Mouse (Mus musculus) hindlimb bud, embryonic 11.5 days (tissue): Measurements from ENCODE around the gene Nlrp3.
"Not testable (repeated sequence)": the region's sequence is repeated elsewhere in the genome, so short reads cannot be mapped to it uniquely, and the experiment has no call there.

ENCODE experiments used
- DNase-seq: peaks from one replicate; pipeline ENCODE4 v3.0.0-alpha.2; 2012; ENCODE audit warnings: low read depth, low spot score; ENCODE audit errors: extremely low spot score

The Nlrp3 gene

DNA sequence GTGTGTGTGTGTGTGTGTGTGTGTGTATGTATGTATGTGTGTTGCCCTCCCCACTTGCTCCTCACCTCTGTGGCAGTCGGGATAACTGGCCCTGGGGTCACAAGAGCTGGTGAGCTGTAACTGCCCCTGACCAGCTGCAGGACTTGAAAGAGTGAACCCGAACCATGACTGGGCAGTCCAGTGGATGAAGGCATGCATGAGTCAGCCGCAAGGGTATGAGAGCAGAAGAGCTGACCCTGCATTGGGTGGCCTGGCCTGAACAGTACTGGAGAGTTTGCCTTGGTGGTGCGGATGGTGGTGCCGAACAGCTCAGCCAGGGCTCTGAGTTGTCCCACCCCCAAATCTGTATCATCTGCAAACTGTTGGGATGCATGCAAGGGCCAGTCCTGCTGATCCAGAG lies 9.8 kb upstream of the Nlrp3 start:
- DNase-seq: no peak

DNA sequence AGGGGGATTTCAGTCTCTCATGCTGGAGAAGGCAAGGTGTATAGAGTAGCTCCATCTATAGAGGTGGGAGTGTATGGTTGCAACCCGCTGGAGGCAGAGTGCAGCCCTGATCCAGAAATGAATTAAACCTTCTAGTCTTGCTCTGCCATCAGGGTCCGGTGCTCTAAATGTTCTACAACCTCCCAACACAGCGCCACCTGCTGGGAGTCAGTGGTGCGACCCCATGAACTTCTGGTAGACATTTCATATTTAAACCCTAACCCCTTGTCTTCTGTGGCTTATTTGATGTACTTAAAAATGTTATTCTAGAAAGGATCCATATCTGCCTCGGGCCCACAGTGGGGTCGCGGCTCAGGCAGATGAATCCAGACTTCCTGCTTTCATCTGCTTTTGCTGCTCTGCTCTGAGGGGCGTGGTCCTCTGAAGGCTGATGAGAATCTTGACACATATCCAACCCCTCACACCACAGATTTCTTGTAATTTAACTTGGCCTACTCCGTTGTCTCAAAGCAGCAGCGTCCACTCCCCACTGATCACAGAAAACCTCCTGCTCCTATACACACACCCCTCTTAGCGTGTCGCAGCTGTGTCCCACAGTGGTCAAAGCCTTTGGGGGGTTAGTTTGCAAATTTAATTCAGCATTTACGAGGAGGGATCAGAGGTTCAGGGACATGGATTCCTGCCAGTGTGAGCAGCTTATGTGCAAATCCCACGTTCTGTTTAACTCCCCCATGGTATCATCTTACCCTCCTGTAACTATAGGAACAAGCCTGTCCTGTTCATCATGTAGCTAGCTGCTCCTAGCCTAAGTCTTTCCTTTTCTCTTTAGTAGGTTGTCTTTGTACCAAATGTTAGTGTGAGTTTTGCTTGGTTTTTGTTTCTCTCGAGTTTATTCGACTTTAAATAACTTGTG lies 3.9 kb upstream of the Nlrp3 start:
- no peak for DNase-seq

DNA sequence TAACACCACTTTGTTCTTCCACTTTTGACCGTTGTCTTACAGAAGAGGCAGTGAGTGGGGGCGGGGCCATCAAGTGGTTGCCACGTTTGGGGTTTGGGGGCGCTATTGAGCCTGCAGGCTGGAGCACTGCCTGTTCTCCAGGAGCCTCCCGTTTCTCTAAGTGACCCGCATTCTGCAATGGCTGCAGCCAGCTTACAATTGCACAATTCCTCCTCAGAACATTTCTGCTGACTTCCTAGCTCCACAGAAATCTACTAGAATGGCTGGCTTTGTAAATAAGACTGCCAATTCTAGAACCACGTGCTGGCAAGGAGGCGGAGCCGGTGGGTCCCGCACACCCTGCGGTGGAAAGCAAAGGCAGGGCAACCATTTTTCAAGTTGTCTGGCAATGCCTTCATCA lies 3.0 kb upstream of the Nlrp3 start:
- no peak for DNase-seq

DNA sequence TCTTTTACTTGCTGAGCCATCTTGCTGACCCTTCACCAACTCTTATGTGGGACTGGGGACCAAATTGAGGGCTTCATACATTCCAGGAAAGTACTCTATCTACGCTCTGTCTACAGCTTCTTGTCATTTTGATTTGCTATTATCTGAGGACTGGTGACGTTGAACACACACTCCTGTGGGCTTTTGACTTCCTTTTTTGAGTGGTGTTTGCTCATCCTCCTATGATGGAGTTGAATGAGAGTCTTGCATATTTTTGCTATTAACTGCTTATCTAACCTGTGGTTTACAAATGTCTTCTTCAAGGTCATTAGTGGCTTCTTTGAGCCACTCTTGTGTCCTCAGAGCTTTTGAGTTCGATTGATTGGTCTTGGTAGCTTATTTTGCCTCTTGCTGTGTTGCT lies 1.2 kb upstream of the Nlrp3 start:
- no peak for DNase-seq

DNA sequence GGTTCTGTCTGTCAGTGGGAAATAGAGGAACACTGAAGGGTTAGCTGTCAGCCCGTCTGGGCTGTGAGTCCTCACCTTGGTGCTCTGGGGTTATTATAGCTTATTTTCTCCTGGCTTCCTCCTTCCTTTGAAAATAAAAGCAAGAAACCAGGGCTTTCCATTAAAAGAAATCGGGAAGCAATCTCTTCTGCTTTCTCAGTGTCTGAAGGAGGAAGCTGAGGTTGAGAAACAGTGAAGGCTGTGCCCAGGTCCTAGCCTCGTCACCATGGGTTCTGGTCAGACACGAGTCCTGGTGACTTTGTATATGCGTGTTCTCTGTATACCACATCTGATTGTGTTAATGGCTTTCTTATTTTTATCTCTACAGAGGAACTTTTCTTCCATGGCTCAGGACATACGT lies 1.1 kb downstream of the Nlrp3 start:
- no peak for DNase-seq

DNA sequence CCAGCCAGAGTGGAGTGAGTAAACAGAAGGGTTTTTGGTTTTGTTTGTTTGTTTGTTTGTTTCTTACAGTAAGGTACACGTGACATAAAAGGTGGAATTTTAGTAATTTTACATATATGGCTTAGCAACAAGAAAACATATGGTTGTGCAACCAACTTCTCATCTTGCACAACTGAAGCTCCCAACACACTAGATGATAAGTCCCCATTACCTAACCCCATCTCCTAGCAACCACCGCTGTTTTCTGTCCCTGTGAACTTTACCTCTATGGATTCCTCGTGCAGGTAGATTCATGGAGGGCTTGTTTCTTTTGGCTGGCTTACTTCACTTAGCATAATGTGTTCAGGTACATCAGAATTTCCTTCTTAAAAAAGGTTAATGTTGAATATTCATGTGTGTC lies 2.0 kb downstream of the Nlrp3 start:
- no peak for DNase-seq

DNA sequence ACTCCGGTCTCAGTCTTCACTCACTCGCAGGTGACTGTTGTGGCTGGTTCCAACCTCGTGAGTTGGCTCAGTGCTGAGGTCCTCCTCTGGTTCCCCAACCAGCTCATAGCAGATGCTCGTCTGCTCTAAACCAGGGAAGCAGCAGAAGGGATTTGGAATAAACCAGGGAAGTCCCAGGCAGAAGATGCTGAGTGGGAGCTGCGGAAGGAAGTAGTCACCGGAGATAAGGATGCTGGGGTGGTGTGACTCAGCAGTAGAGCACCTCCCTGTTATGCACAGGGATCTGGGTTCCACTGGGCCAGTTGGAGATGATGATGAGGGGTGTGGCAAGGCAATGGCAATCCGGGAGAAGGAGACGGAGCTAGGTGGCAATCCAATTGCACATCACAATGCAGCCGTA lies 2.6 kb downstream of the Nlrp3 start:
- no peak for DNase-seq

DNA sequence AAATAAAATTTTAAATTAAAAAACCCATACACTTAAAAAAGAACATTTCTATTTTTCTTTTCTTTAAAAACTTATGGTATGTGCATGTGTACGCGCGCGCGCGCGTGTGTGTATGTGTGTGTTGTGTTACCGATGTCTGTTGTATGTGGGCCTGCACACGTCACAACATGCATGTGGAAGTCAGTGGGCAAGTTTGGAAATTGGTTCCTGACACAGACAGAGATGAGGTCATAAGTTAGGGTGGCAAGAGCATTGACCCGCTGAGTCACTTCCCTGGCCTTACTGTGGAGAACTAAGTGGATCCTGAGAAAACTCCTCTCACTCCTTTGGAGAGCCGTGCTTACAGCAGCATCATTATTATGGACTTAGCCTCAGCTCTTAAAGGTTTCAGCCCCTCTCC lies 12.8 kb downstream of the Nlrp3 start:
- DNase-seq: no peak

DNA sequence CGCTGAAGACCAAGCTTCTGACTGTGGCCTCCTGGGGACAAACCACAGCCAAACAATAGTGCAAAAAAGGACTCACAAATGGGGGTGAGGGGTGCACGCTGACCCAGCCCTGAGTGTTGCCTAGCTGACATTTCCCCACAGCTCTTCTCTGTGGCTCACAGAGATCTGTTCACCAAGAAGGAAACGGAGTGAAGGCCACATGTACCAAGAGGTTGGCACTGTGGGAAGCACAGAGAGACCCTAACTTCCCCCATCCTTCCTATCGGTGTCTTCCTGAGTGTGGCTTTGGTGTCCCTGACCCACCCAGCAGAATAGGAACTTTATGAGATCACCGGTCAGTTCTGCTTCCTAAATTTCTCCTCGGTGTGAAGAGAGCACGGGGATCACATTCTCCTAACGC lies 13.2 kb downstream of the Nlrp3 start:
- no peak for DNase-seq

DNA sequence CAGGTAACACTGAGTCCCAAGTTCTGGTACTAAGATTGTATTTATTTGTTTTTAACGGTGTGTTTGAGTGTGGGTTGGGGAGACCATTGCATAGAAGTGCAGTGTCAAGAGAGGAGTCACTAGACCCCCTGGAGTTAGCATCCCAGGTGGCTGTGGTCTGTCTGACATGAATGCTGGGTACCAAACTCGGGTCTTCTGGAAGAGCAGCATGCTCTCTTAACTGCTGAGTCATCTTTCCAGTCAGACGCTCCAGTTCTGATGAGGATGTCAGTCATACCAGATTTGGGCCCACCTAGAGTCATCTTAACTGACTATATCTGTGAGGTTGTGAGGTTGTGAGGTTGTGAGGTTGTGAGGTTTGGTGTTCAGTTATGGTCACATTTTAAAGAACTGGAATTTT lies 19.5 kb downstream of the Nlrp3 start:
- DNase-seq: no peak

DNA sequence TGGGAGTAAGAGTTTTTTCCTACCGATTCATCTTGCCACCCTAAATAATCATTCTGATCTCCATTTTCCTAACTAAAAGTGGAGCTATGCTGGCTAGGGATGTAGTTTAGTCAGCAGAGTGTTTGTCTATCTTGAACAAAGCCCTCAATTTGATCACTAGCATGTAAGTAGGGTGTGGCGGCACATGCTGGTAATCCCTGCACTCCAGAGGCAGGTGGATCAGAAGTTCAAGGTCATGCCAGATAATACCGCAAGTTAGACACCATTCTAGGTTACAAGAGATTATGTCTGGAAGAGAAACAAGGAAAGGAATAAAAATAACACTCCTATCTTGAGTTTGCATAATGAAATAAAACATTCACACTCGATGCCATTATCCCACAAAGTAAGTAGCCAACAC lies 21.0 kb downstream of the Nlrp3 start:
- DNase-seq: no peak

DNA sequence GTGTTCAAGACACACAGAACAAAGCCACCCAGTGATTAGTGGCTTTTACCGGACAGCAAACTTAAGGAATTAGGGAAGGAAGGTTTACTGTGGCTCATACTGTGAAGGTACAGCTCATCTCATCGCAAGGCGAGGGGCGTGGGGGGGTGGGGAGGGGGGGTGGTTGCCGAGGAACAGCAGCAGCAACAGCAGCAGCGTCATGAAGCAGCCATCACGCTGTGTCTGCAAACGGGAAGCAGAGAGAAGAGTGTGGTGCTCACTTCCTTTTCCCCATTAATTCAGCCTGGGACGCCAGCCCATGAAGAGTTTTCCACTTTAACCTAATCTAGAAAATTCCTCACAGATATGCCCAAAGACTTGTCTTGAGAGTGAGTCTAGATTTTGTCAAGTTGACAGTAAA lies 21.5 kb downstream of the Nlrp3 start:
- DNase-seq: no peak

DNA sequence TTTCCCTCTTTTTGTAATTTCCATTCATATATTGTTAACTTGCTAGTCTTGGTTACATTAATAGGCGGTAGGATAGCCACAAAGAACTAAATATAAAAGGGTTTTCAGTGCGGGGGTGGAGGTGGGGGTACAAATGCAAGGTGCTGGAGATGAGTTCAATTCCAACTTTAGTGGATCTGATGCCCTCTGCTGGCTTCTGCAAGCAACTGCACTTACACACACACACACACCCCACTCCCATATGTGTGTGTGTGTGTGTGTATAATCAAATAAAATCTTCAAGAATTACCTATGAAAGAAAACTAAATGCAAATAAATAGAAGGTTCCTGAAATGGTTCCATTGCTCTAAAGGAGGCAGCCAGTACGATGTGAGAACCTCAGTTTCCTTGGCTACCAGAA lies 27.9 kb downstream of the Nlrp3 start:
- DNase-seq: no peak

DNA sequence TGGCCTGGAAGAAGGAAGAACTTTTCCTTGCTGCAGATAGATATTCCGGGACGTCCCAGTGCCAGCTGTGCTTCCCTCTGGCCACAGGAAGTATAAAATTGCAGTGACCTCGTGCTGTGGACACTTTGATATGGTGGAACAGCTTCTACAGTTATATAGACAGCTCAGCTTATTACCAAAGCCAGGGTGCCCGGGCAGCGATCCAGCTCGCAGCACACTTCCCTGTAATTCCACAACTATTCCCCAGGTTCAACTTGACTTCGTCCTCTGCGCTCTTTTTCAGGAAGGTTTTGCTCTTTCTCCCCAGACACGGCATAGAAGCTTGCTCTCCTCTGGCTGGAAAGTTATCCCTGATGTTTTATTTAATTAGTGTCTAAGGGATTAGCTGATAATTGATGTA lies 34.4 kb downstream of the Nlrp3 start:
- no peak for DNase-seq

DNA sequence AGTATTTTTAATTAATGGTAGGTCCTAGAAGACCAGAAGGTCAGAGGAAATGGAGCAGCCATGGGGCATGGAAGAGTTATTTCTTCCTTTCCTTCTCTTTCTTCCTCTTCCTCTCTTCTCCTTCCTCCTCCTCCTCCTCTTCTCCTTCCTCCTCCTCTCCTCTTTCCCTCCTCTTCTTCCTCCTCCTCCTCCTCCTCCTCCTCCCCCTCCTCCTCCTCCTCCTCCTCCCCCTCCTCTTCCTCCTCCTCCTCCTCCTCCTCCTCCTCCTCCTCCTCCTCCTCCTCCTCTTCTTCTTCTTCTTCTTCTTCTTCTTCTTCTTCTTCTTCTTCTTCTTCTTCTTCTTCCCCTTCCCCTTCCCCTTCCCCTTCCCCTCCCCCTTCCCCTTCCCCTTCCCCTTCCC lies 34.8 kb downstream of the Nlrp3 start, which contains the start of gene Olfr222:
Gene Olfr222 (minus strand): TSS at position 101 of the 400 bp plus-strand sequence.
- not testable (repeated sequence) for DNase-seq

DNA sequence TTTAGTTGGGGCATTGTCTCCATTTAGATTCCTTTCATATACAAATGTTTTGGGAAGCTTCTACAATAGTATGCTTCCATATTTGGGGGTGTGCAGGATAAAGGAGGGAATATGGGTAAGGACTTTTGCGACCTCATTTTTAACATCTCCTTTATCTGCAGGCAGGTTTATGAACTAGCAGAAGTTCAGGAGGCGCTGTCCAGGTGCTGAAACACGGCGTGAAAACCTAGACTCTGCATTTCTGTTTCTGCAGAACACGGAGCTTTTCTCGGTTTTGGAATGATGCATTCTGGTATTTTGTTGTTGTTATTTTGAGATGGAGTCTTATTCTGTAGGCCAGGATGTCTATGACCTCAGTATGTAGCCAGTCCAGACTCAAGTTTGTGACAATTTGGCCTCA lies 43.2 kb downstream of the Nlrp3 start:
- DNase-seq: no peak

DNA sequence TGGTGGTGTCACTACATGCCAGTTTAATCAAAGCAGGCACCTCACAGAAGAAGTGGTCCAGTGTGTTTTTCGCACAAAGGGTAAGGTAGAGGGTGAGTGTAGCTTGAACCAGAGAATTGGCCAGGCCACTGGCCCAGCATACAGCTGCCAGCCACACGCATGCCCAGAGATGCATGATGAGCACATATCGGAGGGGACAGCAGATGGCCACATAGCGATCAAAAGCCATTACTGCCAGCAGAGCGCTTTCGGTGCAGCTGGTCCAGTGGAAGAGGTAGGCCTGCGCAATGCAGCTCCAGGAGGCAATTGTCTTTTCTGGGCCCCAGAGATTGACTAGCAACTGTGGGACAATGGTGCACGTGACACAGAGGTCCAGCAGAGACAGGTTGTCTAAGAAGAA lies 48.1 kb downstream of the Nlrp3 start:
- no peak for DNase-seq

DNA sequence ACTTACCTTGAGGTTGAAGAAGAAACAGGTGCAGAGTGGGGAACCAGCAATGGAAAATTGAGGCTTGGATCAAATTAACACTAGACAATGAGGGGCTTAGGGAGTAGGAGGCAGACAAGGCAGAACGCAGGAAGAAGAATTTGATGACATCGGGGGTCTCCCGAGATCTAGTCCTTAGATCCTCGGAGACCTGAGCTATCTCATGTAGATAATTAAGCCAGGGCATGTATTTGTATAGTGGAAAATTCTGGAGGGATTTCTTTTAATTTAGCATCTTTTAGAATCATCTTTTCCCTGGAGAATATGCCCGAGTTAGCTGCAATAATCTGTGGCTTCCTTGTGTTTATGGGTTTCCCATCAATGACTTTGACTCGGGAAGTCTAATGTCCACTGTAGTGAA lies 51.8 kb downstream of the Nlrp3 start, which contains the start of gene Olfr223:
Gene Olfr223 (minus strand): TSS at position 101 of the 400 bp plus-strand sequence.
- DNase-seq: no peak

DNA sequence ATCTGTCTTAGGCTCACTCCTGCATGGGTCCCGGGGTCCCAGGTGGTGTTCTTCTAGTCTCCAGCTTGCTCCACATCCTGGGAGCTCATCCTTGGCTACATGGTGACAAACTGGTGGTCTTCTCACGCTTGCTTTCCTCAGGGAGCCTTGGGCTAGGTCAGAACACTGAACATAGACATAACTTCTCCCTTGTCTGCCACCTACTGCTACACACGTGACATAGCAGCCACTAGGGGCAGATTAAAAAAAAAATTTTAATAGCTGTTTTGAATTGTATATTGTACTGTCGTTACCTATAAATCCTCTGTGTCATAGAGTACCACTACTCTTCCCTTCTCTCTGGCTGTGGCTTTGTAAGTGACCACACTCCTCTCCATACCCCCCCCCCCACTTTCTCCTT lies 54.7 kb downstream of the Nlrp3 start:
- DNase-seq: no peak

DNA sequence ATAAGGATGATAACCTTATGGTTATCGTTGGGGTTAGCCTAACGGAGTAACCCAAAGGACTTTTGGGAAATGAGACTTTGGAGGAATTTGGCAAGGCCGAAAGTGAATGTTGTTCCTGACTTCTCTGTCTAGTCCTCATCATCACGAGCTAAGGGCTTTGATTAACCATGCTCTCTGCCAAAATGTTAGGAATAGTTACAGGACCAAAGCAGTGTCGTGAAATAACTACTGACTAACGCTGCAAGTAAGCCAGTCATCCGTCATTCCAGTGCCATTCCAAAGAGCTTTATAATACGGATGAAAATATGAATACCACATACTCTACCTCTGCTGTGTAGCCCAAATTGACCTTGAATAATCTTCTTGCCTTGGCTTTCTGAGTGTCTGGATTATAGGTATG lies 55.6 kb downstream of the Nlrp3 start:
- no peak for DNase-seq

DNA sequence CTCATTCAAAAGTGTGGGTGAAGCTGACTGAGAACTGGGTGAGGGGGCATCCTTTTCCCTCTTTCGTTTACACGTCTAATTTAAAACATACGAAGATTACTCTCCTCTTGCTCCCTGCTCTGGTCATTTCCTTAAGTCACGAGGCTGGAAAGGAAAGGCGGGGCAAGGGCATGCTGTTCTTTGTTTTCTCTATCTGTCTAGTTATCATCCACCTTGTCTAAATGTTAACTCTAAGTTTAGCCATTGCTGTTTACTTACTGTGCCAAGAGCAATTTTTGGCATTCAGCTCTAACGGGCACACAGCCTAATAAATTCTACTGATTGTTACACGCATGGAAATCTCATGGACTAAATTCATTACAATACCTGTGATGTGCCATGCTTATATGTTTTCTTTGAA lies 57.8 kb downstream of the Nlrp3 start:
- DNase-seq: no peak

DNA sequence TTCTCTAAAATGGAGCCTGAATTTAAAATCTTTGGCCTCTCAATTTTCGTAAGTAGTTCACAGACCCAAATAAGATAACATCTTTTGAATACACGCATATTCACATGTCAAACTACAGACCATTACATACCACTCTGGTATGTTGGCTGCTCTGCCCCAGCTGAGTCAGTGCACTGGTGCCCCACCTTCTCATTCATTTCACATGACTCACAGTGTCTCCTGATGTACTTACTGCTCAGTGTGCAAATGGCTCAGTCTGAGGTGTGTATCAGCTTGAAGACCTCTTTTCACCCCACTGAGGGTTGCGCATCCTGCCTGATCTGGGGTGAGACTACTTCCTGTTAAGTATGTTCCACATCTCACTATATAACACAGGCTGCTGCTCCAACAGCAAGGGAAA lies 59.5 kb downstream of the Nlrp3 start:
- DNase-seq: no peak

DNA sequence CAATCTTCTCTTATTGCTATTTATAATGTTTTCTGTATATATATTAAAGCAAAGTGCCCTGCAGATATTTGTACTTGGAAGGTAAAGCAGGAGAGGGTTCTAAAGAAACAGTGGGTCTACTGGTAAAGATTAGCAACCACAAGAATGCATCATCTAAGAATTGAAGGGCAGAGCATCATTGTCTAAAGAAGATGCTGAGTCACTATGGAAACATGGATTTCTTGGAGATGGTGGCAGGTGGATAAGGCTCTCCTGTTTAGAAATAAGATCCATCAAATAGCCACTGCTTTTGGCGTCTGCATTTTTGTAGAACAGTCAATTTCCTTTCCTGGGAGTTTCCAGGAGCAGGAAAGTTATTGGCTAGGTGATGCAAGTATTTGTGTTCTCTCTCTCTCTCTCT lies 60.9 kb downstream of the Nlrp3 start:
- no peak for DNase-seq
